Mouse (Mus musculus): Measurements from ENCODE around the gene Aqp3. TPM values are rescaled to one million over a fixed set of nuclear protein-coding genes. Genes with fewer than 3 reads are reported as not detected.

Aqp3 gene
- total and polyA plus RNA-seq, 2 experiments from 2014 or later, result 0.16 to 0.29 TPM

GRCm38 (mm10) chr4:41118706-41119292 is 20.8 kb upstream of the Aqp3 start:
- no peak overlapping the region for H3K27ac ChIP-seq
- DNase-seq (ENCODE audit: low spot score) (peak; percentile 65), ATAC-seq (no peak)
- WGBS, result 76% methylated on average over 11 of the region's 11 CpGs
- no peak overlapping the region for H3K4me3 ChIP-seq (ENCODE audit: low read length)
- peaks cover 61% of the 10 kb centered on the region for H3K36me3 ChIP-seq (ENCODE audit: insufficient read depth, low read length)
- H3K4me1 ChIP-seq (ENCODE audit: insufficient read depth, low read length), result no peaks in the 10 kb centered on the region
- H3K27me3 ChIP-seq (ENCODE audit: insufficient read depth, low read length), result no peaks in the 10 kb centered on the region
- H3K9ac ChIP-seq (replicated peaks; ENCODE audit: low read length), result no peak overlapping the region
- peak; percentile 83 for TF ChIP-seq CTCF (IDR thresholded peaks at IDR 0.05; ENCODE audit: low read depth)
- no peaks in the 10 kb centered on the region for H3K9me3 ChIP-seq (ENCODE audit: low read length)
- H3K4me2 ChIP-seq (ENCODE audit: low read depth, low read length), result no peak overlapping the region

- no peak overlapping the region for H3K9ac ChIP-seq (replicated peaks; ENCODE audit: low read length)
- TF ChIP-seq CTCF (IDR thresholded peaks at IDR 0.05; ENCODE audit: low read depth), result no peak
- no peaks in the 10 kb centered on the region for H3K27me3 ChIP-seq (ENCODE audit: insufficient read depth, low read length)
- peaks cover 62% of the 10 kb centered on the region for H3K36me3 ChIP-seq (ENCODE audit: insufficient read depth, low read length)
- no peak for ATAC-seq
- no peak overlapping the region for H3K27ac ChIP-seq
- no peaks in the 10 kb centered on the region for H3K9me3 ChIP-seq (ENCODE audit: low read length)
- H3K4me1 ChIP-seq (ENCODE audit: insufficient read depth, low read length), result no peaks in the 10 kb centered on the region
- 89% methylated on average over 3 of the region's 3 CpGs for WGBS
- no peak for DNase-seq (ENCODE audit: low spot score)
- no peak overlapping the region for H3K4me2 ChIP-seq (ENCODE audit: low read depth, low read length)
- H3K4me3 ChIP-seq (ENCODE audit: low read length), result no peak overlapping the region
Observed at GRCm38 (mm10) chr4:41116817-41117216, 18.8 kb upstream of the Aqp3 start.

- Histone ChIP-seq H3K4me3 (ENCODE audit: low read length) (no peak overlapping the region), H3K27me3 (ENCODE audit: insufficient read depth, low read length) (no peaks in the 10 kb centered on the region), H3K4me2 (ENCODE audit: low read depth, low read length) (no peak overlapping the region), H3K27ac (no peak overlapping the region), H3K4me1 (ENCODE audit: insufficient read depth, low read length) (no peaks in the 10 kb centered on the region), H3K9ac (replicated peaks; ENCODE audit: low read length) (no peak overlapping the region), H3K36me3 (ENCODE audit: insufficient read depth, low read length) (peaks cover 61% of the 10 kb centered on the region), H3K9me3 (ENCODE audit: low read length) (no peaks in the 10 kb centered on the region)
- no peak for TF ChIP-seq CTCF (IDR thresholded peaks at IDR 0.05; ENCODE audit: low read depth)
- 92% methylated on average over 15 of the region's 15 CpGs for WGBS
- ATAC-seq (no peak), DNase-seq (ENCODE audit: low spot score) (no peak)
Observed at GRCm38 (mm10) chr4:41115793-41116192, 17.8 kb upstream of the Aqp3 start.

- peaks cover 54% of the 10 kb centered on the region for H3K36me3 ChIP-seq (ENCODE audit: insufficient read depth, low read length)
- WGBS, result 91% methylated on average over 6 of the region's 6 CpGs
Observed at GRCm38 (mm10) chr4:41115074-41115473, 17.1 kb upstream of the Aqp3 start.

GRCm38 (mm10) chr4:41114358-41115070 is 16.5 kb upstream of the Aqp3 start:
- WGBS, result 82% methylated on average over 9 of the region's 9 CpGs
- TF ChIP-seq CTCF (IDR thresholded peaks at IDR 0.05; ENCODE audit: low read depth), result no peak
- DNase-seq (ENCODE audit: low spot score) (no peak), ATAC-seq (no peak)
- Histone ChIP-seq H3K27me3 (ENCODE audit: insufficient read depth, low read length) (no peaks in the 10 kb centered on the region), H3K4me3 (ENCODE audit: low read length) (no peak overlapping the region), H3K4me2 (ENCODE audit: low read depth, low read length) (no peak overlapping the region), H3K27ac (no peak overlapping the region), H3K9ac (replicated peaks; ENCODE audit: low read length) (no peak overlapping the region), H3K36me3 (ENCODE audit: insufficient read depth, low read length) (peaks cover 48% of the 10 kb centered on the region), H3K4me1 (ENCODE audit: insufficient read depth, low read length) (no peaks in the 10 kb centered on the region), H3K9me3 (ENCODE audit: low read length) (no peaks in the 10 kb centered on the region)

More at GRCm38 (mm10) chr4:41115074-41115473, 17.1 kb upstream of the Aqp3 start:
- ATAC-seq (no peak), DNase-seq (ENCODE audit: low spot score) (no peak)
- H3K9ac ChIP-seq (replicated peaks; ENCODE audit: low read length), result no peak overlapping the region
- no peaks in the 10 kb centered on the region for H3K27me3 ChIP-seq (ENCODE audit: insufficient read depth, low read length)
- no peak for TF ChIP-seq CTCF (IDR thresholded peaks at IDR 0.05; ENCODE audit: low read depth)
- no peaks in the 10 kb centered on the region for H3K4me1 ChIP-seq (ENCODE audit: insufficient read depth, low read length)
- no peak overlapping the region for H3K27ac ChIP-seq
- no peak overlapping the region for H3K4me3 ChIP-seq (ENCODE audit: low read length)
- no peaks in the 10 kb centered on the region for H3K9me3 ChIP-seq (ENCODE audit: low read length)
- H3K4me2 ChIP-seq (ENCODE audit: low read depth, low read length), result no peak overlapping the region

- 87% methylated on average over 10 of the region's 10 CpGs for WGBS
Observed at GRCm38 (mm10) chr4:41108717-41109425, 10.9 kb upstream of the Aqp3 start.

More at GRCm38 (mm10) chr4:41108717-41109425, 10.9 kb upstream of the Aqp3 start:
- H3K4me1 ChIP-seq (ENCODE audit: insufficient read depth, low read length), result no peaks in the 10 kb centered on the region
- H3K36me3 ChIP-seq (ENCODE audit: insufficient read depth, low read length), result peaks cover 1% of the 10 kb centered on the region; the same call in 1 of the 2 replicates
- no peak for TF ChIP-seq CTCF (IDR thresholded peaks at IDR 0.05; ENCODE audit: low read depth)
- no peaks in the 10 kb centered on the region for H3K9me3 ChIP-seq (ENCODE audit: low read length)
- H3K27me3 ChIP-seq (ENCODE audit: insufficient read depth, low read length), result no peaks in the 10 kb centered on the region
- ATAC-seq (no peak), DNase-seq (ENCODE audit: low spot score) (no peak)
- H3K4me3 ChIP-seq (ENCODE audit: low read length), result no peak overlapping the region
- H3K4me2 ChIP-seq (ENCODE audit: low read depth, low read length), result no peak overlapping the region
- no peak overlapping the region for H3K9ac ChIP-seq (replicated peaks; ENCODE audit: low read length)
- H3K27ac ChIP-seq, result no peak overlapping the region
